Mouse (Mus musculus) cerebellum, adult 9-10 months (tissue): ENCODE measurements around the gene Hist1h1t.

Experiments
- DNase-seq: peaks from one replicate; pipeline ENCODE4 v3.0.0; 2022

Hist1h1t gene

GRCm38 (mm10) chr13:23738677-23739068 lies 43.1 kb downstream of the Hist1h1t start, which contains the start of gene Hist1h1c:
Hist1h1c (plus strand) TSS chr13:23738808.
- peak; percentile 83 for DNase-seq

GRCm38 (mm10) chr13:23739069-23739921 lies 43.7 kb downstream of the Hist1h1t start:
- peak; percentile 93 for DNase-seq

GRCm38 (mm10) chr13:23739922-23740252 lies 44.3 kb downstream of the Hist1h1t start:
- no peak for DNase-seq

- DNase-seq, result peak; percentile 23
Observed at GRCm38 (mm10) chr13:23740256-23740840, 44.7 kb downstream of the Hist1h1t start.

- DNase-seq, result no peak
Observed at GRCm38 (mm10) chr13:23740910-23741309, 45.3 kb downstream of the Hist1h1t start.

- no peak for DNase-seq
Observed at GRCm38 (mm10) chr13:23742007-23742406, 46.4 kb downstream of the Hist1h1t start.

GRCm38 (mm10) chr13:23743215-23743614 lies 47.6 kb downstream of the Hist1h1t start:
- no peak for DNase-seq

- no peak for DNase-seq
Observed at GRCm38 (mm10) chr13:23743963-23744362, 48.3 kb downstream of the Hist1h1t start.

- DNase-seq, result peak; percentile 27
Observed at GRCm38 (mm10) chr13:23744421-23745380, 49.1 kb downstream of the Hist1h1t start.

- DNase-seq, result peak; percentile 86
Observed at GRCm38 (mm10) chr13:23745381-23746161, 50.0 kb downstream of the Hist1h1t start, which contains the start of gene Hist1h3c. Hist1h3c (minus strand) TSS chr13:23745602.
